Mouse (Mus musculus) frontal cortex, postnatal 14 days (tissue): ENCODE results near the gene Klhdc1.

Source experiments
- DNase-seq, 2 experiments: peaks; one replicate each; pipeline ENCODE4 v3.0.0; 2022; ENCODE audit warnings: low spot score in 2 of 2

The Klhdc1 gene

GRCm38 (mm10) chr12:69296511-69297410 is 55.8 kb downstream of the Klhdc1 start, which contains the start of gene Klhdc2:
Gene Klhdc2, plus strand, starts transcription at chr12:69296681.
- peak; percentile 81 for DNase-seq

- DNase-seq: peak in 1 of 2 experiments; percentile 38
Measured at GRCm38 (mm10) chr12:69297411-69298150, 56.6 kb downstream of the Klhdc1 start.

GRCm38 (mm10) chr12:69298281-69298680 is 57.3 kb downstream of the Klhdc1 start:
- DNase-seq: no peak

GRCm38 (mm10) chr12:69299231-69299630 is 58.3 kb downstream of the Klhdc1 start:
- no peak for DNase-seq

GRCm38 (mm10) chr12:69299831-69300230 is 58.9 kb downstream of the Klhdc1 start:
- no peak for DNase-seq

GRCm38 (mm10) chr12:69300391-69300790 is 59.4 kb downstream of the Klhdc1 start:
- DNase-seq: no peak

GRCm38 (mm10) chr12:69302171-69302570 is 61.2 kb downstream of the Klhdc1 start:
- no peak for DNase-seq

- no peak for DNase-seq
Measured at GRCm38 (mm10) chr12:69304051-69304450, 63.1 kb downstream of the Klhdc1 start.

GRCm38 (mm10) chr12:69306333-69306732 is 65.4 kb downstream of the Klhdc1 start:
- DNase-seq: no peak

- no peak for DNase-seq
Measured at GRCm38 (mm10) chr12:69309659-69310058, 68.7 kb downstream of the Klhdc1 start.

- DNase-seq: no peak
Measured at GRCm38 (mm10) chr12:69318431-69318830, 77.5 kb downstream of the Klhdc1 start.

GRCm38 (mm10) chr12:69331187-69331586 is 90.2 kb downstream of the Klhdc1 start:
- DNase-seq: no peak

GRCm38 (mm10) chr12:69332147-69332546 is 91.2 kb downstream of the Klhdc1 start:
- no peak for DNase-seq

GRCm38 (mm10) chr12:69333547-69333946 is 92.6 kb downstream of the Klhdc1 start:
- DNase-seq: no peak
